In the genomic region with DNA sequence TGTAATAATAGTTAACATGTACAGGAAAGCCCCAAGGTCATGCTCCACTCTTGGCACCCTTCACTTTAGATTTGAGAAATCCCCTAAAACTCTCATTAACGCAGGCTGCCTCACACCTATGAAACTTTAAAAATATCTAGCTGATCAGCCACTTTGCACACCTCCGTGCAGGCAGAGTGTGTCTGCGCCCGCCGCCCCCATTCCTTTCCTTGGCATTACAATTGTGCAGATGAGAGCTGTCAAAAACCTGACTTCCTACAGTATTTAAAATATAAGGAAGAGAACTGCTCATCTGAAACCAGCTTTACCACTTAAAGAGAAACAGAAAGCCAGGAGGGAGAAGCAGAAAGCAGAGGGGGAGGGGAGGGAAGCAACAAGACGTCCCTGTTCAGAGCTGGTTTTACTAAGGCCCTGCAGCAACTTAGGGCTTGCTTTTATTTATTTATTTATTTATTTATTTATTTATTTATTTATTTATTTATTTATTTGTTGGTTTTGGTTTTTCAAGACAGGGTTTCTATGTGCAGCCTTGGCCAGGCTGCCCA, we compare ENCODE assay signal across 9 mouse cellular contexts.
A peak's percentile ranks its signal among the peaks of the same experiment; 100 is the strongest.
DNase-seq lines count a peak whose midpoint lies in the region; TF ChIP-seq lines count a peak whose summit lies in the region.
"Had no signal": no experiment of that assay in that cellular context is flagged by ENCODE, and none has a peak within 500 bp of the region (broad histone marks: within the 10 kb centered on the region; RNA-seq: fewer than 3 reads in every experiment).

No protein-coding gene starts in this region.

- no peak overlapping the region for H3ac ChIP-seq in myocyte (ENCODE audit: control insufficient read depth, insufficient read length)

- no peaks in the 10 kb centered on the region for H3K79me2 ChIP-seq in myocyte (ENCODE audit: control insufficient read depth, insufficient read depth)

- H3K4me2 ChIP-seq in myocyte (ENCODE audit: low read depth) = peak overlapping the region; percentile 12
- H3K4me2 ChIP-seq: hindbrain, embryonic 14.5 days had no signal

- intact Hi-C loops in left cerebral cortex, postnatal 10 days (cut with DNase I) = no loop called here

- H3K27me3 ChIP-seq in myocyte (ENCODE audit: control insufficient read depth, insufficient read depth, insufficient read length) = no peaks in the 10 kb centered on the region

- DNase-seq in left cerebral cortex, adult 11 months (ENCODE audit: low spot score) = peak; percentile 31
- no peak for DNase-seq in left cerebral cortex, postnatal 10 days (ENCODE audit: extremely low spot score in 1 of 2, low spot score in 2 of 2)
- peak; percentile 66 for DNase-seq in brain, adult 2 months (ENCODE audit: low read depth, low spot score)
- peak; percentile 26 to 59 for DNase-seq in frontal cortex, adult 2 months (ENCODE audit: extremely low spot score in 1 of 2, low spot score in 1 of 2)
- no peak for DNase-seq in urinary bladder, postnatal 14 days (ENCODE audit: low spot score)
- no peak for DNase-seq in adrenal gland, adult 8-10 months
- DNase-seq: heart, adult 11 months had no signal

- H3K4me3 ChIP-seq in myocyte = no peak overlapping the region

- no peak for TF ChIP-seq POLR2A in myocyte (IDR thresholded peaks at IDR 0.05; ENCODE audit: insufficient read length, low read depth)

- no peaks in the 10 kb centered on the region for H3K36me3 ChIP-seq in myocyte (ENCODE audit: control insufficient read depth, insufficient read depth)

TF ChIP-seq in myocyte, 11 proteins besides CTCF, POLR2A, EP300 and RAD21:
- TF ChIP-seq E2F4 (IDR thresholded peaks at IDR 0.05; ENCODE audit: insufficient read depth) = no peak
- TF ChIP-seq REST (IDR thresholded peaks at IDR 0.05; ENCODE audit: insufficient read depth, insufficient read length) = no peak
- TF ChIP-seq MYOG (IDR thresholded peaks at IDR 0.05; ENCODE audit: control insufficient read depth in 1 of 3, insufficient read depth in 1 of 3, insufficient read length in 2 of 3, low read depth in 2 of 3) = no peak
- no peak for TF ChIP-seq MYOD1 (IDR thresholded peaks at IDR 0.05; ENCODE audit: control insufficient read depth in 1 of 3, insufficient read length in 2 of 3, low read depth in 2 of 3)
- no peak for TF ChIP-seq POLR2AphosphoS2 (IDR thresholded peaks at IDR 0.05; ENCODE audit: insufficient read length, low read depth)
- no peak for TF ChIP-seq SRF (IDR thresholded peaks at IDR 0.05; ENCODE audit: control insufficient read depth, insufficient read length, low read depth)
- TF ChIP-seq CEBPB (IDR thresholded peaks at IDR 0.05; ENCODE audit: insufficient read depth, poor library complexity, severe bottlenecking) = no peak
- no peak for TF ChIP-seq MAX (IDR thresholded peaks at IDR 0.05; ENCODE audit: low read depth)
- TF ChIP-seq TCF12 (IDR thresholded peaks at IDR 0.05; ENCODE audit: insufficient read depth, poor library complexity, severe bottlenecking) = no peak
- no peak for TF ChIP-seq USF1 (IDR thresholded peaks at IDR 0.05; ENCODE audit: low read depth)
TF ChIP-seq in myocyte: peak in this region for 0.

Comparison
In these comparisons a context has a peak if more than half of its experiments do, and no peak if none do; other contexts are left out.
1. DNase-seq: peak in left cerebral cortex, adult 11 months (single experiment), brain, adult 2 months (single experiment) and frontal cortex, adult 2 months (2 of 2); none in left cerebral cortex, postnatal 10 days (0 of 2), urinary bladder, postnatal 14 days (single experiment) and adrenal gland, adult 8-10 months (single experiment).